Mouse (Mus musculus) layer of hippocampus, adult 11-12 months (tissue): ENCODE measurements around the gene Gfod2.

Source experiments
- DNase-seq: peaks from one replicate; pipeline ENCODE4 v3.0.0; 2022; ENCODE audit warnings: low spot score

Gfod2 gene

GRCm38 (mm10) chr8:105677891-105678290 is 80.6 kb downstream of the Gfod2 start:
- DNase-seq: no peak
